Mouse (Mus musculus): ENCODE results near the gene Klhdc8a. TPM values are rescaled to one million over a fixed set of nuclear protein-coding genes. Genes with fewer than 3 reads are reported as not detected.

Gene Klhdc8a
- polyA plus RNA-seq, 1 experiment from 2014 or later: 0.32 TPM

DNA sequence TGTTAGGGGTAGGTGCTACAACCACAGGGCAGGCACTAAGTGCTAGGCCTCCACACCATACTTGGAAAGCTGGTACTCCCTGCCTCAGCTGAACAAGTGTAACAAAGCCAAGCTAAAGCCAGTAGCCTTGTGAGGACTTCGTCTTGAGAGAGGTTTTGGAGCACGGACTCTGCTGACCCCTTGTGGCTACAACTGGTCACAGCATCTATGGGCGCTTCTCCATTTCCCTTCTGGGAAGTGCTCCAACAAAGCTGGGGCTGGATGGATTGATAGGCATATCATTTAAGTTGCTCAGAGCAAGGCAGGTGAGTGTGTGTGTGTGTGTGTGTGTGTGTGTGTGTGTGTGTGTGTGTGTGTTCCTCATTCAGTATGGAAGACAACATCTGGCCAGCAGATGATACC, 57.4 kb downstream of the Klhdc8a start:
- peak; percentile 99 for TF ChIP-seq CTCF (IDR thresholded peaks at IDR 0.05; ENCODE audit: low read depth)
- TF ChIP-seq EP300 (IDR thresholded peaks at IDR 0.05; ENCODE audit: low read depth): peak; percentile 5; the same call in 1 of the 2 replicates
- peak; percentile 88 for DNase-seq
- 2% methylated on average over 3 of the region's 3 CpGs for WGBS (ENCODE audit: insufficient replicate concordance)
- H3K4me3 ChIP-seq (ENCODE audit: low read depth, low read length): no peak overlapping the region
- H3K9ac ChIP-seq (replicated peaks): no peak overlapping the region
- H3K4me1 ChIP-seq (ENCODE audit: insufficient read depth): peaks cover 7% of the 10 kb centered on the region; the same call in 1 of the 2 replicates
- H3K9me3 ChIP-seq (ENCODE audit: low read length): peaks cover 3% of the 10 kb centered on the region
- peaks cover 44% of the 10 kb centered on the region for H3K36me3 ChIP-seq (replicated peaks; ENCODE audit: insufficient read depth, low read length)
- H3K4me2 ChIP-seq (ENCODE audit: low read depth, low read length): no peak overlapping the region
- ATAC-seq: peak; percentile 42
- no peaks in the 10 kb centered on the region for H3K27me3 ChIP-seq (ENCODE audit: insufficient read depth, low read length)
- H3K27ac ChIP-seq (ENCODE audit: low read depth): no peak overlapping the region

DNA sequence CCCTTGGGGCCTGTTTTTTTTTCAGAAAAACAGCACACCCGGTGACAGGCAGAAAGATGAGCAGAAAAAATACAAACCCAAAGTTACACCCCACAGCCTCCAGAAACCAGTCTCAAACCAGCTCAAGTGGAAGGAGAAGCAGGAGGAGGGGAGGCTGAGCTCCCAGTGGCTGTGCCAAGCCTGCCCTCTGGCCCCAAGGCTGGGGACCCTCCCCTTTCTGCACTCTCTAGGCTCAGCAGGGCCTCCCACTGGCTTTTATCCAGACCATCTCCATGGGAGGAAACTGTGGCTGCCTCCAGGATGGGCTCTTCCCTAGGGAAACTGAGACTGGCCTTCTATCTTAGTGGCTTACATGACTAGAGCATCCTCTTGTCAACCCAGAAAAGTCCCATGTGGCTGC, 58.4 kb downstream of the Klhdc8a start:
- H3K4me3 ChIP-seq (ENCODE audit: low read depth, low read length): no peak overlapping the region
- H3K27me3 ChIP-seq (ENCODE audit: insufficient read depth, low read length): no peaks in the 10 kb centered on the region
- H3K27ac ChIP-seq (ENCODE audit: low read depth): 0 out of 2 replicates have a peak overlapping the region, but pooled peaks have one; percentile 3
- H3K4me1 ChIP-seq (ENCODE audit: insufficient read depth): peaks cover 7% of the 10 kb centered on the region; the same call in 1 of the 2 replicates
- no peak overlapping the region for H3K4me2 ChIP-seq (ENCODE audit: low read depth, low read length)
- no peak overlapping the region for H3K9ac ChIP-seq (replicated peaks)
- 50% methylated on average over 1 of the region's 1 CpGs for WGBS (ENCODE audit: insufficient replicate concordance)
- no peak for ATAC-seq
- no peaks in the 10 kb centered on the region for H3K9me3 ChIP-seq (ENCODE audit: low read length)
- TF ChIP-seq CTCF (IDR thresholded peaks at IDR 0.05; ENCODE audit: low read depth) (no peak), EP300 (IDR thresholded peaks at IDR 0.05; ENCODE audit: low read depth) (no peak)
- no peak for DNase-seq
- H3K36me3 ChIP-seq (replicated peaks; ENCODE audit: insufficient read depth, low read length): peaks cover 53% of the 10 kb centered on the region

Other genes with a start within 250 kb of the Klhdc8a start
- 2.3 and 2.8 TPM in 2 replicates for gene Mfsd4a, start 230.6 kb upstream of the Klhdc8a start, polyA plus RNA-seq (2015; fragmentation: Nextera tagmentation; extraction: Ambion mirVana)
- 3.5 and 4.5 TPM in 2 replicates for gene Cdk18, start 158.9 kb upstream of the Klhdc8a start, polyA plus RNA-seq (2015; fragmentation: Nextera tagmentation; extraction: Ambion mirVana)
- gene Lemd1, start 107.2 kb upstream of the Klhdc8a start, polyA plus RNA-seq (2015; fragmentation: Nextera tagmentation; extraction: Ambion mirVana): not detected in 2 replicates
- not detected in 2 replicates for gene AC124108.1, start 107.2 kb upstream of the Klhdc8a start, polyA plus RNA-seq (2015; fragmentation: Nextera tagmentation; extraction: Ambion mirVana)
- gene Gm10188, start 68.9 kb upstream of the Klhdc8a start, polyA plus RNA-seq (2015; fragmentation: Nextera tagmentation; extraction: Ambion mirVana): not detected in 2 replicates
- gene Nuak2, start 17.5 kb downstream of the Klhdc8a start, polyA plus RNA-seq (2015; fragmentation: Nextera tagmentation; extraction: Ambion mirVana): 6.0 and 6.8 TPM in 2 replicates
- 154 TPM in 2 replicates for gene Tmcc2, start 92.7 kb downstream of the Klhdc8a start, polyA plus RNA-seq (2015; fragmentation: Nextera tagmentation; extraction: Ambion mirVana)
- gene Dstyk, start 118.9 kb downstream of the Klhdc8a start, polyA plus RNA-seq (2015; fragmentation: Nextera tagmentation; extraction: Ambion mirVana): 2.3 and 2.9 TPM in 2 replicates
- gene Rbbp5, start 178.7 kb downstream of the Klhdc8a start, polyA plus RNA-seq (2015; fragmentation: Nextera tagmentation; extraction: Ambion mirVana): 12.4 and 13.1 TPM in 2 replicates
- gene Tmem81, start 207.6 kb downstream of the Klhdc8a start, polyA plus RNA-seq (2015; fragmentation: Nextera tagmentation; extraction: Ambion mirVana): 0.62 and 0.66 TPM in 2 replicates
- gene Cntn2, start 244.6 kb downstream of the Klhdc8a start, polyA plus RNA-seq (2015; fragmentation: Nextera tagmentation; extraction: Ambion mirVana): 0.02 and 0.20 TPM in 2 replicates

All from liver, postnatal 0 days (tissue).